Mouse (Mus musculus) gastrocnemius, adult 2 months (tissue): ENCODE results near the gene Gm3486. TPM values are rescaled to one million over a fixed set of nuclear protein-coding genes. Genes with fewer than 3 reads are reported as not detected.
"Not testable (repeated sequence)": the region's sequence is repeated elsewhere in the genome, so short reads cannot be mapped to it uniquely, and the experiment has no call there.

Source experiments
- DNase-seq: peaks from one replicate; pipeline ENCODE4 v3.0.0; 2022
- H3K27ac ChIP-seq: fragments of 200-600 bp; 2 replicates; pipeline ENCODE4 v1.8.1; 2022; ENCODE audit warnings: mild to moderate bottlenecking
- H3K4me3 ChIP-seq: fragments of 200-600 bp; 2 replicates; pipeline ENCODE4 v1.8.1; 2022; ENCODE audit warnings: mild to moderate bottlenecking, moderate library complexity
- intact Hi-C: fragments of 180-260 bp; cut with DNase I; formaldehyde crosslinking; loops from one replicate; pipeline ENCODE4 v1.15.1; 2025
- long read RNA-seq, 2 experiments: library from polyadenylated mRNA; stranded (forward); transcript quantifications; one replicate each; pipeline ENCODE4 v2.0.0; 2021
- total RNA-seq, 2 experiments: library from RNA; stranded (reverse); gene quantifications; 2 replicates each; pipeline ENCODE4 v1.2.3; 2021

The Gm3486 gene
- total RNA-seq: not detected
- long read RNA-seq, experiment 1: 0 reads
- long read RNA-seq, experiment 2: 0 reads

GRCm38 (mm10) chr14:41489385-41489784 lies at the start of gene Gm3486:
Gene Gm3486 (minus strand): TSS chr14:41489485.
- H3K4me3 ChIP-seq, intact Hi-C loops, DNase-seq, H3K27ac ChIP-seq: not testable (repeated sequence)

GRCm38 (mm10) chr14:41524695-41525094 lies 35.4 kb upstream of the Gm3486 start:
- H3K4me3 ChIP-seq, intact Hi-C loops, H3K27ac ChIP-seq, DNase-seq: not testable (repeated sequence)

GRCm38 (mm10) chr14:41520683-41521082 lies 31.4 kb upstream of the Gm3486 start:
- H3K27ac ChIP-seq, DNase-seq, intact Hi-C loops, H3K4me3 ChIP-seq: not testable (repeated sequence)

DNA sequence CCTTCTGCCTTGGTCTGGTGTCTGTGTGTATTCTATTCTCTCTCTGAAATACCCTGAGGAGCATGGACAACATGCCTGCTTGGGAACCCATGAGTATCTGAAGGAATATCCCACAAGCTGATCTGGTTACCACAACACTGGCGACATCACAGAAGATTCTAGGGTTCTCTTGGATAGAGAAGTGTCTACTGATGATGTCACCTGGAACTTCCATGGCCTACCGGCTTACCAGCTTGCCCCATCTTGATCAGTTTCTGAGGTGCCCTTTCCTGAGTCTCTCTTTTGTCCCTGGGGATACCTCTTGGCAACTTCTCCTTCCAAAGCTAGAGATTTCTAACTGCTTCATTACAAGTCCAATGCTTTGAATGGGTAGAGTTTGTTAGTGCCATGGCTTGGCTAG lies 35.9 kb downstream of the Gm3486 start, which contains the start of gene Gm7954:
Gm7954 (minus strand) TSS at position 101 of the 400 bp plus-strand sequence.
- intact Hi-C loops: not testable (repeated sequence)

More for the DNA sequence above, 35.9 kb downstream of the Gm3486 start, which contains the start of gene Gm7954:
- not testable (repeated sequence) for DNase-seq, H3K4me3 ChIP-seq, H3K27ac ChIP-seq

Other genes with a start within 250 kb of the Gm3486 start
- gene Gm2832, start 210.7 kb downstream of the Gm3486 start, total RNA-seq: not detected
- not detected for gene Gm5798, start 140.9 kb downstream of the Gm3486 start, total RNA-seq
- gene Gm7945, start 103.1 kb downstream of the Gm3486 start, total RNA-seq: not detected
- gene Gm6482, start 81.2 kb downstream of the Gm3486 start, total RNA-seq: not detected
- not detected for gene Gm7954, start 36.0 kb downstream of the Gm3486 start, total RNA-seq
- not detected for gene Gm7970, start 66.1 kb upstream of the Gm3486 start, total RNA-seq
- not detected for gene 1700049E17Rik2, start 83.7 kb upstream of the Gm3486 start, total RNA-seq
- gene Gm3072, start 135.1 kb upstream of the Gm3486 start, total RNA-seq: not detected
- gene Gm3676, start 157.0 kb upstream of the Gm3486 start, total RNA-seq: not detected
- gene Gm8068, start 212.4 kb upstream of the Gm3486 start, total RNA-seq: not detected